Mouse (Mus musculus) stomach, embryonic 16.5 days (tissue): ENCODE data around the gene Foxo3. TPM values are rescaled to one million over a fixed set of nuclear protein-coding genes. Genes with fewer than 3 reads are reported as not detected.

Experiments used
- ATAC-seq: fragments of 200-750 bp; cut with Nextera tagmentation; 2 replicates; pipeline ENCODE4 v1.8.0; 2017; ENCODE audit warnings: moderate number of reproducible peaks, moderate TSS enrichment; ENCODE audit not compliant: insufficient read depth, low FRiP score
- H3K27ac ChIP-seq: fragments of 300-500 bp; sonication (generic); 2 replicates; pipeline ENCODE4 v1.5.1; 2014; ENCODE audit warnings: low read length
- H3K27me3 ChIP-seq: fragments of 300-500 bp; sonication (generic); 2 replicates; pipeline ENCODE4 v1.6.1; 2014; ENCODE audit warnings: low read length, control low read depth, mixed read lengths; ENCODE audit not compliant: control insufficient read depth, insufficient read depth
- H3K36me3 ChIP-seq: fragments of 300-500 bp; sonication (generic); 2 replicates; pipeline ENCODE4 v1.6.1; 2014; ENCODE audit warnings: low read length; ENCODE audit not compliant: control insufficient read depth, insufficient read depth
- H3K4me1 ChIP-seq: fragments of 300-500 bp; sonication (generic); 2 replicates; pipeline ENCODE4 v1.6.1; 2014; ENCODE audit warnings: low read length, control low read depth, mixed read lengths; ENCODE audit not compliant: control insufficient read depth, insufficient read depth
- H3K4me2 ChIP-seq: fragments of 300-500 bp; sonication (generic); 2 replicates; pipeline ENCODE4 v1.6.1; 2014; ENCODE audit warnings: low read depth, low read length, mixed read lengths
- H3K4me3 ChIP-seq: fragments of 300-500 bp; sonication (generic); replicated peaks from 2 replicates; pipeline ENCODE4 v1.5.1; 2014; ENCODE audit warnings: mild to moderate bottlenecking, low read length
- H3K9ac ChIP-seq: fragments of 300-500 bp; sonication (generic); 2 replicates; pipeline ENCODE4 v1.6.1; 2014; ENCODE audit warnings: low read length
- H3K9me3 ChIP-seq: fragments of 300-500 bp; sonication (generic); replicated peaks from 2 replicates; pipeline ENCODE4 v1.6.1; 2016; ENCODE audit warnings: low read length, control low read depth; ENCODE audit not compliant: control insufficient read depth
- WGBS: fragments of 180-500 bp; shearing (Covaris S2); extraction: QIAGEN DNeasy Blood & Tissue Kit; methylation state at CpG from one replicate; pipeline ENCODE4 v1.1.7; 2014; 5-methylcytosine and 5-hydroxymethylcytosine counted together
- polyA plus RNA-seq: library from polyadenylated mRNA; unstranded; fragments of >200 nt; fragmentation: Nextera tagmentation; extraction: Ambion mirVana; gene quantifications from 2 replicates; pipeline ENCODE4 v1.2.1, GENCODE M21; 2015

The Foxo3 gene
- polyA plus RNA-seq, 1 experiment from 2014 or later: 7.2 TPM

DNA sequence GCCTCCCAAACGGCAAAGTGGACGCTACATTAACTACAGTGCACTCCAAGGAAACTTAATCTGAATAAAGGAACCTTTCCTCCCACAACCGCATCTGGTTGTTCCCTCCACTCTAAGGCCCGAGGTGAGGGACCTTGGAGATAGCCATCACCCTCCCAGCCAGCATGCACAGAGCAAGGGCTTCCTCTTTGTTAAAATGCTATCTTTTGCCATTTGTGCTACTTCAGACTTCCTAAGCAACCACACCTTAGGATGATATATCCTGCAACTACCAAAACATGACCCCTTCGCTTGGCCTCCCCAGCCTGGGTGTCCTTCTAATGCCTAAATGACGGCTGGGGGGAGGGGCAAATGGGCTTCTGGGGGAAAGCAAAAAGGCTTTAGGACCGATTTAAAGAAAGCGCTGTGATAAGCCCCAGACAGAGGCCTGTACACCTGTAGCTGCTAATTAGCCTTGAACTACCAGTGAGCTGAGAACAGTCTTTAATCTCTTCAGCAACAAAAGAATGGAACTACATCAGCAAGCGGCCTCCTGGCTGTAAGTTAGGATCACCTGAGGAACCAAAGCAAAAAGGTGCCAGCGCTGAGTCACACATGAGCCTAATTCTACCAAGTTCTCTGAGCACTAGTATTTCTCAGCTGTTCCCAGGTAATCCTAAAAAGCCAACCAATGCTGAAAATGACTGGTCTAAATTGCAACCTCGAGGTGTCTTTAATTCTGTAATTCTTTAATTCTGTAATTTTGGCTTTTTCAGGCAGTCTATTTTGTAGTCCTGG lies 4.9 kb downstream of the Foxo3 start:
- H3K4me2 ChIP-seq: peak overlapping the region; percentile 29; the same call in 1 of the 2 replicates
- no peaks in the 10 kb centered on the region for H3K27me3 ChIP-seq
- peak overlapping the region; percentile 4; the same call in 1 of the 2 replicates for H3K4me3 ChIP-seq
- no peak overlapping the region for H3K9ac ChIP-seq
- H3K9me3 ChIP-seq: no peaks in the 10 kb centered on the region
- no peak for ATAC-seq
- no peak overlapping the region for H3K27ac ChIP-seq
- H3K4me1 ChIP-seq: peaks cover 48% of the 10 kb centered on the region
- peaks cover 11% of the 10 kb centered on the region for H3K36me3 ChIP-seq
- WGBS: 58% methylated on average over 11 of the region's 11 CpGs

- H3K27me3 ChIP-seq: no peaks in the 10 kb centered on the region
- H3K36me3 ChIP-seq: peaks cover 23% of the 10 kb centered on the region
- no peaks in the 10 kb centered on the region for H3K9me3 ChIP-seq
- H3K27ac ChIP-seq: no peak overlapping the region
- H3K9ac ChIP-seq: no peak overlapping the region
- H3K4me2 ChIP-seq: no peak overlapping the region
- H3K4me1 ChIP-seq: peaks cover 48% of the 10 kb centered on the region
- H3K4me3 ChIP-seq: no peak overlapping the region
- WGBS: 57% methylated on average over 10 of the region's 10 CpGs
- ATAC-seq: no peak
Measured at GRCm38 (mm10) chr10:42270277-42271083, 6.1 kb downstream of the Foxo3 start.

- H3K36me3 ChIP-seq: peaks cover 23% of the 10 kb centered on the region
- 0 out of 2 replicates have a peak overlapping the region, but pooled peaks have one; percentile 28 for H3K9ac ChIP-seq
- H3K27me3 ChIP-seq: no peaks in the 10 kb centered on the region
Measured at GRCm38 (mm10) chr10:42269281-42270025, 7.1 kb downstream of the Foxo3 start.

DNA sequence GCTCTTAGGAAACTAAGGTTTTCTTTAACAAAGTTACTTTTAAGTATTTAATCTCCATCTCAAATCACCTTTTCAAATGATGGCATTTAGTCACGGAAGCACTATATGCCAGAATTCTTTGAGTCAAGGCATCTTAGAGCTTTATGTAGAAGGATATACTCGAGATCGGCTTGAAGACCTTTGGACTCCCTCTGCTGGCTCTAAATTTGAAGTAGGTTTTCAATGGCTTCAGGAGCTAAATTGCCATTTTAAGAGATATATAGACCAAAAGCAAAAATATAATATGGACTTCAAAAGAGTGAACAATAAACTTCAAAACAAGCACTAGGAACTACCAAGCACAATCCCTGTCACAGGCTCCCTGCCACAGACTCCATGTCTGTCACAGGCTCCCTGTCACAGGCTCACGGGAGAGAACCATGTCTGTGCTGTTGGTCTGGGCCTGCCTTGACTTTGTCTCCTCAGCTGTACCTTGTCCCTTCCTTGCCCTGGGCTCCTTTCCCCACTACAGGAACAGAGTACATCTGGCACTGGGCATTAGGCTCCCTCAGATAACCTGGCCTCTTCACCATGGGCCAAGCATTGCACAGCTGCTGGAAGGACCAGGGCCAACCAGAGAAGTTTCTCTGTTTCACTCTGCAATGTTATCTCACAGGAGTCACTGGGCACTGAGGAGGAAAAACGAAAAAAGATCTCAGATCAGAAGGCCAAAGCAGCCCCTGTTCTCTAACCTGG lies 8.6 kb downstream of the Foxo3 start:
- Histone ChIP-seq H3K27me3 (no peaks in the 10 kb centered on the region), H3K9ac (no peak overlapping the region)
- no peak for ATAC-seq

More at GRCm38 (mm10) chr10:42269281-42270025, 7.1 kb downstream of the Foxo3 start:
- Histone ChIP-seq H3K9me3 (no peaks in the 10 kb centered on the region), H3K27ac (peak overlapping the region; percentile 30; the same call in 1 of the 2 replicates), H3K4me2 (peak overlapping the region; percentile 10; the same call in 1 of the 2 replicates), H3K4me1 (peaks cover 42% of the 10 kb centered on the region), H3K4me3 (no peak overlapping the region)
- 50% methylated on average over 15 of the region's 15 CpGs for WGBS
- no peak for ATAC-seq

DNA sequence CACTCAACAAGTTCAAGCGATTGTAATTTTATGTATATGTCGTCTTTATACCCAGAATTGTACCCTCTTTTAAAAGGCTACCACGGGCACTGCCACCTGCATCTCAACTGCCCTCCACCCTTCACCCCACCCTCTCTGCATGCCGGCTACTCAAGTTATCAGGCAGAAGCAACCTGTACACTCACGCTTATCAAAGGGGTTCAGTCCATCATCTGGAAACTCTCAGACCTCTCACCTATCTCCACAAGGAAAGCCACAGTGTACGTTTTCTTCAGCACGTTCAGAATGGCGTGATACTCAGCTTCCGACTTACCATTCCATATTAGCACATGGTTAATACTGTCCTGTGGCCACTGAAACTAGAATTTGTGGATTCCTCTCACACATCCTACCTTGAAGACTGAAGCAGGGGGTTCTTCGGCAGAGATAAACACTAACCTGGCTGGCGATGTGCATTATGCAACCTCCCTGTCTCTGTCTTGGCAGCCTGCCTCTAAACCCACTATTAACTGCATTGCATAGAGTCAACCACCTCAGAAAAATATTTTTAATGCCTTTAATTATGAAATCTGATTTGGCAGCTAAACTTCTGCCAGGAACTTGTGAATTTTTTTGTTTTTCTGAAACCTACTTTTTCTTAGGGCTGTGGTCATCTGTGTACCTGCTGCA lies 11.4 kb downstream of the Foxo3 start:
- H3K27ac ChIP-seq: no peak overlapping the region
- no peaks in the 10 kb centered on the region for H3K9me3 ChIP-seq
- 91% methylated on average over 11 of the region's 11 CpGs for WGBS
- peaks cover 16% of the 10 kb centered on the region for H3K4me1 ChIP-seq
- no peak overlapping the region for H3K4me3 ChIP-seq
- H3K27me3 ChIP-seq: no peaks in the 10 kb centered on the region
- 0 out of 2 replicates have a peak, but pooled peaks have one; percentile 60 for ATAC-seq
- H3K36me3 ChIP-seq: peaks cover 23% of the 10 kb centered on the region
- no peak overlapping the region for H3K9ac ChIP-seq
- no peak overlapping the region for H3K4me2 ChIP-seq

More for the DNA sequence above, 8.6 kb downstream of the Foxo3 start:
- Histone ChIP-seq H3K27ac (no peak overlapping the region), H3K9me3 (no peaks in the 10 kb centered on the region), H3K4me3 (no peak overlapping the region), H3K4me2 (no peak overlapping the region), H3K36me3 (peaks cover 23% of the 10 kb centered on the region), H3K4me1 (peaks cover 29% of the 10 kb centered on the region)
- 71% methylated on average over 5 of the region's 5 CpGs for WGBS

GRCm38 (mm10) chr10:42264195-42264594 lies 12.4 kb downstream of the Foxo3 start:
- Histone ChIP-seq H3K9ac (no peak overlapping the region), H3K27me3 (no peaks in the 10 kb centered on the region), H3K4me1 (peaks cover 8% of the 10 kb centered on the region; the same call in 1 of the 2 replicates), H3K4me3 (no peak overlapping the region), H3K4me2 (no peak overlapping the region), H3K27ac (no peak overlapping the region), H3K36me3 (peaks cover 19% of the 10 kb centered on the region), H3K9me3 (no peaks in the 10 kb centered on the region)
- no peak for ATAC-seq
- WGBS: 83% methylated on average over 5 of the region's 5 CpGs

GRCm38 (mm10) chr10:42263701-42264100 lies 12.9 kb downstream of the Foxo3 start:
- no peak overlapping the region for H3K9ac ChIP-seq
- no peaks in the 10 kb centered on the region for H3K27me3 ChIP-seq
- no peak for ATAC-seq
- H3K4me1 ChIP-seq: 0 out of 2 replicates have a peak, but pooled peaks cover 7% of the 10 kb centered on the region
- no peak overlapping the region for H3K27ac ChIP-seq
- no peak overlapping the region for H3K4me3 ChIP-seq
- no peaks in the 10 kb centered on the region for H3K9me3 ChIP-seq
- H3K4me2 ChIP-seq: no peak overlapping the region
- H3K36me3 ChIP-seq: peaks cover 19% of the 10 kb centered on the region
- 62% methylated on average over 8 of the region's 8 CpGs for WGBS

DNA sequence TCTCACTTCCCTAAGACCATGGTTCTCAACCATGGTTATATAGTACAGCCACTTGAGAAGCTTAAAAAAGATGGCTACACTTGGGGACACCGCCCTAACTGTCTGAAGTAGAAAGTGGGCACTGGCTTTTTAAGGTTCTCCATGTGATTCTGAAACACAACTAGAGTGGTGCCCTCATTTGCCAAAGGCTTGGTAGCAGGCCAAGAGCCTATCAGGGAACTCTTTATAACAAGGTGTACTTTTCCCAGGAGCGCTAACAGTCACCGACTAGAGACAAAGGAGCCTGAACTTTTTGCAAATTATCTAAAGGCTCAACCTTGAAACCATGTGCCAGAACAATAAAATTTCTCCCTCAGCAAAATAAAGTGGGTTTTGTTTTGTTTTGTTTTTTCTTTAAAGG lies 14.5 kb downstream of the Foxo3 start:
- no peak overlapping the region for H3K4me3 ChIP-seq
- H3K9me3 ChIP-seq: no peaks in the 10 kb centered on the region
- H3K9ac ChIP-seq: no peak overlapping the region
- 84% methylated on average over 3 of the region's 3 CpGs for WGBS
- ATAC-seq: no peak
- H3K4me1 ChIP-seq: 0 out of 2 replicates have a peak, but pooled peaks cover 7% of the 10 kb centered on the region
- H3K4me2 ChIP-seq: no peak overlapping the region
- H3K27ac ChIP-seq: no peak overlapping the region
- H3K36me3 ChIP-seq: peaks cover 19% of the 10 kb centered on the region
- no peaks in the 10 kb centered on the region for H3K27me3 ChIP-seq
